Mouse (Mus musculus) heart, embryonic 14.5 days (tissue): Measurements from ENCODE around the gene Gm17545. TPM values are rescaled to one million over a fixed set of nuclear protein-coding genes. Genes with fewer than 3 reads are reported as not detected.

ENCODE experiments used
- ATAC-seq: fragments of 200-750 bp; cut with Nextera tagmentation; 2 replicates; pipeline ENCODE4 v1.8.0; 2017; ENCODE audit warnings: low read depth, moderate TSS enrichment; ENCODE audit not compliant: insufficient number of reproducible peaks, insufficient read depth, low FRiP score
- H3K27ac ChIP-seq, 2 experiments: fragments of 200-500 bp in 1 of 2; fragments of 300-500 bp in 1 of 2; sonication (generic) in 1 of 2; replicated peaks in 1 of 2; 2 replicates each; pipeline ENCODE4 v1.5.1; 2012 to 2014; ENCODE audit warnings: low read depth in 2 of 2, low read length in 2 of 2, control low read depth in 1 of 2, mild to moderate bottlenecking in 1 of 2, mixed read lengths in 1 of 2; ENCODE audit not compliant: control insufficient read depth in 1 of 2, insufficient read depth in 1 of 2
- H3K27me3 ChIP-seq: fragments of 300-500 bp; sonication (generic); 2 replicates; pipeline ENCODE4 v1.6.1; 2014; ENCODE audit warnings: mild to moderate bottlenecking, low read length, control low read depth; ENCODE audit not compliant: control insufficient read depth, insufficient read depth
- H3K36me3 ChIP-seq: fragments of 300-500 bp; sonication (generic); 2 replicates; pipeline ENCODE4 v1.6.1; 2014; ENCODE audit warnings: mild to moderate bottlenecking, control low read depth, low read length, mixed read lengths; ENCODE audit not compliant: control insufficient read depth, insufficient read depth
- H3K4me1 ChIP-seq, 2 experiments: fragments of 200-500 bp in 1 of 2; fragments of 300-500 bp in 1 of 2; sonication (generic) in 1 of 2; 2 replicates each; pipeline ENCODE4 v1.6.1; 2012 to 2014; ENCODE audit warnings: low read length in 2 of 2, control low read depth in 1 of 2, mixed read lengths in 1 of 2; ENCODE audit not compliant: control insufficient read depth in 2 of 2, insufficient read depth in 2 of 2
- H3K4me2 ChIP-seq: fragments of 300-500 bp; sonication (generic); 2 replicates; pipeline ENCODE4 v1.6.1; 2014; ENCODE audit warnings: mild to moderate bottlenecking, low read length
- H3K4me3 ChIP-seq, 2 experiments: fragments of 200-500 bp in 1 of 2; fragments of 300-500 bp in 1 of 2; sonication (generic) in 1 of 2; 2 replicates each; pipeline ENCODE4 v1.5.1; 2012 to 2014; ENCODE audit warnings: low read length in 2 of 2, mild to moderate bottlenecking in 2 of 2, control low read depth in 1 of 2, low read depth in 1 of 2, moderate library complexity in 1 of 2; ENCODE audit not compliant: control insufficient read depth in 1 of 2, insufficient read depth in 1 of 2
- H3K9ac ChIP-seq: fragments of 300-500 bp; sonication (generic); 2 replicates; pipeline ENCODE4 v1.6.1; 2014; ENCODE audit warnings: mild to moderate bottlenecking, low read length
- H3K9me3 ChIP-seq: fragments of 300-500 bp; sonication (generic); 2 replicates; pipeline ENCODE4 v1.6.1; 2016; ENCODE audit warnings: low read length, control low read depth; ENCODE audit not compliant: control insufficient read depth
- WGBS: fragments of 180-500 bp; shearing (Covaris S2); extraction: QIAGEN DNeasy Blood & Tissue Kit; methylation state at CpG from one replicate; pipeline ENCODE4 v1.1.7; 2014; 5-methylcytosine and 5-hydroxymethylcytosine counted together
- polyA plus RNA-seq: library from polyadenylated mRNA; unstranded; fragments of >200 nt; fragmentation: Nextera tagmentation; extraction: Ambion mirVana; gene quantifications from 2 replicates; pipeline ENCODE4 v1.2.1, GENCODE M21; 2014

Gm17545 gene
- polyA plus RNA-seq, 1 experiment from 2014 or later, result not detected

- Histone ChIP-seq H3K4me1 (peaks cover 6 to 19% of the 10 kb centered on the region in 2 experiments), H3K9ac (no peak overlapping the region), H3K27ac (no peak overlapping the region), H3K36me3 (no peaks in the 10 kb centered on the region), H3K9me3 (no peaks in the 10 kb centered on the region), H3K4me3 (no peak overlapping the region), H3K27me3 (no peaks in the 10 kb centered on the region), H3K4me2 (no peak overlapping the region)
- no peak for ATAC-seq
- 76% methylated on average over 14 of the region's 14 CpGs for WGBS
Measured at GRCm38 (mm10) chr9:22428666-22429410, 25.3 kb upstream of the Gm17545 start.

GRCm38 (mm10) chr9:22429533-22430241, 24.4 kb upstream of the Gm17545 start:
- H3K4me1 ChIP-seq, result peaks cover 0 to 12% of the 10 kb centered on the region in 2 experiments; a peak in 2 of 4 replicates
- ATAC-seq, result no peak
- H3K9ac ChIP-seq, result no peak overlapping the region
- no peak overlapping the region for H3K27ac ChIP-seq
- no peaks in the 10 kb centered on the region for H3K36me3 ChIP-seq
- 58% methylated on average over 15 of the region's 15 CpGs for WGBS
- no peaks in the 10 kb centered on the region for H3K27me3 ChIP-seq
- peak overlapping the region; percentile 42 for H3K4me2 ChIP-seq
- H3K4me3 ChIP-seq, result no peak overlapping the region
- H3K9me3 ChIP-seq, result no peaks in the 10 kb centered on the region

DNA sequence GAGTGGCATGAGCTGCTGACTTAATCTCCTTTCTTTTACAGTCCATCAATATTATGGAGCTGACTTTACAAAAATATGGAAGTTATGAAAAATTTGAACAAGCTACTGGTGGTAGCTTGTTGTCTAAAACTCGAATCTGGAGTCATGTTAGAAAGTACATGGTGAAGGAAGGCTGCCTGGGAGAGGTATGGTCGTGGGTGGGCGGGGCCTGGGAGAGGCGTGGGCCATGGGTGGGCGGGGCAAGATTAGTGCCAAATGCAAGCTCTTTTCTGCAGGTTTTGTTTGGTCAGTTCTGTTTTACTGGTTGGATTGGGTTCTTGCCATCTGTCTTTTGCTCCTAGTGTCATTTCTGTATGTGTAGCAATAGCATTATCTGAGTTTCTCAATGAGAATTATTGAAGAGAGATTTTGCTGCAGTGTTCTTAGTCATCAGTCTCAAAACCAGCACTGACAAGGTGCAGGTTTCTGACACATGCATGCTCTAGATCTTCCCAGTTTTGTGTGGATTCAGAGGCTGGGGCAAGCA, 23.7 kb upstream of the Gm17545 start:
- peaks cover 0 to 12% of the 10 kb centered on the region in 2 experiments; a peak in 2 of 4 replicates for H3K4me1 ChIP-seq
- ATAC-seq, result no peak
- H3K36me3 ChIP-seq, result no peaks in the 10 kb centered on the region
- no peak overlapping the region for H3K9ac ChIP-seq
- peak overlapping the region; percentile 42; the same call in 1 of the 2 replicates for H3K4me2 ChIP-seq
- H3K27me3 ChIP-seq, result no peaks in the 10 kb centered on the region
- WGBS, result 33% methylated on average over 5 of the region's 5 CpGs
- no peaks in the 10 kb centered on the region for H3K9me3 ChIP-seq
- H3K27ac ChIP-seq, result no peak overlapping the region
- H3K4me3 ChIP-seq, result no peak overlapping the region

GRCm38 (mm10) chr9:22433221-22433620, 20.9 kb upstream of the Gm17545 start:
- no peak overlapping the region for H3K4me3 ChIP-seq
- WGBS, result 66% methylated on average over 2 of the region's 2 CpGs
- peaks cover 0 to 12% of the 10 kb centered on the region in 2 experiments; a peak in 2 of 4 replicates for H3K4me1 ChIP-seq
- no peaks in the 10 kb centered on the region for H3K27me3 ChIP-seq
- no peak overlapping the region for H3K4me2 ChIP-seq
- ATAC-seq, result no peak
- no peaks in the 10 kb centered on the region for H3K36me3 ChIP-seq
- no peak overlapping the region for H3K27ac ChIP-seq
- no peaks in the 10 kb centered on the region for H3K9me3 ChIP-seq
- no peak overlapping the region for H3K9ac ChIP-seq

- WGBS, result 58% methylated on average over 2 of the region's 2 CpGs
- Histone ChIP-seq H3K36me3 (no peaks in the 10 kb centered on the region), H3K27ac (no peak overlapping the region), H3K4me1 (peaks cover 0 to 12% of the 10 kb centered on the region in 2 experiments; a peak in 2 of 4 replicates), H3K4me2 (no peak overlapping the region), H3K9ac (no peak overlapping the region), H3K4me3 (no peak overlapping the region), H3K9me3 (no peaks in the 10 kb centered on the region), H3K27me3 (no peaks in the 10 kb centered on the region)
- ATAC-seq, result no peak
Measured at GRCm38 (mm10) chr9:22434101-22434500, 20.0 kb upstream of the Gm17545 start.

- WGBS, result 65% methylated on average over 1 of the region's 1 CpGs
- ATAC-seq, result no peak
- no peak overlapping the region for H3K9ac ChIP-seq
- H3K27ac ChIP-seq, result no peak overlapping the region
- H3K9me3 ChIP-seq, result no peaks in the 10 kb centered on the region
- H3K4me3 ChIP-seq, result no peak overlapping the region
- no peaks in the 10 kb centered on the region for H3K36me3 ChIP-seq
- H3K4me1 ChIP-seq, result no peaks in the 10 kb centered on the region
- no peak overlapping the region for H3K4me2 ChIP-seq
- no peaks in the 10 kb centered on the region for H3K27me3 ChIP-seq
Measured at GRCm38 (mm10) chr9:22438826-22439225, 15.3 kb upstream of the Gm17545 start.

DNA sequence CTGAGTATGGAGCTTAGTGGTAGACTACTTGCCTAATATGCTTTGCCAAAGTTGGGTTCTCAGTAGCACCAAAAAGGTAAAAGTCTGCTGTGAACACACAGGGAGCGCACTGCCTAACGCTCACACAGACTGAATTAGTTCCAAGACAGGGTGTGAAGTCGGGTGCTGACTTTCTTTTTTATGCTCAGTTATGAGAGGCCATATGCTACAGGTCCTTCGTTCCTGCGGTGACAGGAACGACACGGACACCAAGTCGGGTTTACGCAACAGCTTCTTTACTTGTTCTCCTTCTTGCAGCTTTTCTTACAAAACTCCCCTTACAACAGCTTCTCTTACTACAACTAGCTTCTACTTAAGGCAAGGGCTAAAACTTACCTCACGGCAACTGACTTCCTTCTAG, 10.9 kb upstream of the Gm17545 start:
- Histone ChIP-seq H3K9me3 (no peaks in the 10 kb centered on the region), H3K4me2 (no peak overlapping the region), H3K4me3 (no peak overlapping the region), H3K4me1 (no peaks in the 10 kb centered on the region), H3K9ac (no peak overlapping the region), H3K27me3 (no peaks in the 10 kb centered on the region), H3K27ac (no peak overlapping the region), H3K36me3 (peaks cover 19% of the 10 kb centered on the region)
- ATAC-seq, result no peak
- WGBS, result 87% methylated on average over 10 of the region's 10 CpGs
